Mouse (Mus musculus): ENCODE data around the gene Wdr48. TPM values are rescaled to one million over a fixed set of nuclear protein-coding genes. Genes with fewer than 3 reads are reported as not detected.

Gene Wdr48
- polyA plus RNA-seq, 1 experiment, result 55.0 TPM

- Histone ChIP-seq H3K4me1 (ENCODE audit: control insufficient read depth, insufficient read depth, low read length) (peaks cover 27% of the 10 kb centered on the region), H3K4me3 (ENCODE audit: insufficient read depth, low read length) (no peak overlapping the region), H3K27ac (ENCODE audit: insufficient read depth, low read depth, low read length) (no peak overlapping the region)
- TF ChIP-seq POLR2A (IDR thresholded peaks at IDR 0.05; ENCODE audit: borderline replicate concordance, low read depth, low read length), result no peak
- peak; percentile 62 for TF ChIP-seq CTCF (IDR thresholded peaks at IDR 0.05; ENCODE audit: low read depth, low read length)
Observed at GRCm38 (mm10) chr9:119973869-119974520, 79.3 kb downstream of the Wdr48 start.

- TF ChIP-seq CTCF (IDR thresholded peaks at IDR 0.05; ENCODE audit: low read depth, low read length) (peak; percentile 43; the same call in 1 of the 2 replicates), POLR2A (IDR thresholded peaks at IDR 0.05; ENCODE audit: borderline replicate concordance, low read depth, low read length) (no peak)
- Histone ChIP-seq H3K4me1 (ENCODE audit: control insufficient read depth, insufficient read depth, low read length) (peaks cover 31% of the 10 kb centered on the region), H3K27ac (ENCODE audit: insufficient read depth, low read depth, low read length) (no peak overlapping the region), H3K4me3 (ENCODE audit: insufficient read depth, low read length) (no peak overlapping the region)
Observed at GRCm38 (mm10) chr9:119974609-119975008, 79.9 kb downstream of the Wdr48 start.

GRCm38 (mm10) chr9:119975286-119975685 lies 80.6 kb downstream of the Wdr48 start:
- Histone ChIP-seq H3K27ac (ENCODE audit: insufficient read depth, low read depth, low read length) (no peak overlapping the region), H3K4me1 (ENCODE audit: control insufficient read depth, insufficient read depth, low read length) (peaks cover 35% of the 10 kb centered on the region), H3K4me3 (ENCODE audit: insufficient read depth, low read length) (no peak overlapping the region)
- TF ChIP-seq POLR2A (IDR thresholded peaks at IDR 0.05; ENCODE audit: borderline replicate concordance, low read depth, low read length) (no peak), CTCF (IDR thresholded peaks at IDR 0.05; ENCODE audit: low read depth, low read length) (no peak)

Other genes starting within 250 kb of the Wdr48 start
- not detected in 2 replicates for gene Scn10a, start 175.6 kb upstream of the Wdr48 start, polyA plus RNA-seq (2012; ENCODE audit: insufficient read depth, insufficient read length, missing spikeins)
- not detected in 2 replicates for gene Scn11a, start 69.4 kb upstream of the Wdr48 start, polyA plus RNA-seq (2012; ENCODE audit: insufficient read depth, insufficient read length, missing spikeins)
- 8.9 and 9.0 TPM in 2 replicates for gene Gorasp1, start 42.7 kb downstream of the Wdr48 start, polyA plus RNA-seq (2012; ENCODE audit: insufficient read depth, insufficient read length, missing spikeins)
- gene Ttc21a, start 42.7 kb downstream of the Wdr48 start, polyA plus RNA-seq (2012; ENCODE audit: insufficient read depth, insufficient read length, missing spikeins), result 0.20 and 0.27 TPM in 2 replicates
- gene Csrnp1, start 89.8 kb downstream of the Wdr48 start, polyA plus RNA-seq (2012; ENCODE audit: insufficient read depth, insufficient read length, missing spikeins), result 3.0 and 4.1 TPM in 2 replicates
- gene Xirp1, start 128.7 kb downstream of the Wdr48 start, polyA plus RNA-seq (2012; ENCODE audit: insufficient read depth, insufficient read length, missing spikeins), result not detected in 2 replicates
- gene Cx3cr1, start 175.0 kb downstream of the Wdr48 start, polyA plus RNA-seq (2012; ENCODE audit: insufficient read depth, insufficient read length, missing spikeins), result 59.9 and 65.4 TPM in 2 replicates
- not detected in 2 replicates for gene Ccr8, start 197.2 kb downstream of the Wdr48 start, polyA plus RNA-seq (2012; ENCODE audit: insufficient read depth, insufficient read length, missing spikeins)
- 18.5 and 18.7 TPM in 2 replicates for gene Slc25a38, start 215.5 kb downstream of the Wdr48 start, polyA plus RNA-seq (2012; ENCODE audit: insufficient read depth, insufficient read length, missing spikeins)
- 1,167 and 1,228 TPM in 2 replicates for gene Rpsa, start 232.8 kb downstream of the Wdr48 start, polyA plus RNA-seq (2012; ENCODE audit: insufficient read depth, insufficient read length, missing spikeins)